Mouse (Mus musculus): ENCODE results near the gene Yipf6. TPM values are rescaled to one million over a fixed set of nuclear protein-coding genes. Genes with fewer than 3 reads are reported as not detected.
A peak's percentile ranks its signal among the peaks of the same experiment; 100 is the strongest.

The Yipf6 gene
- polyA plus RNA-seq, 1 experiment = 23.9 TPM

- Histone ChIP-seq H3K4me1 (ENCODE audit: control insufficient read depth, insufficient read depth, low read length) (no peaks in the 10 kb centered on the region), H3K4me3 (ENCODE audit: control insufficient read depth, low read depth, low read length) (peak overlapping the region; percentile 88), H3K27me3 (ENCODE audit: control insufficient read depth, insufficient read depth, low read length) (no peaks in the 10 kb centered on the region), H3K27ac (ENCODE audit: control insufficient read depth, insufficient read depth, low read depth, low read length) (peak overlapping the region; percentile 92), H3K36me3 (ENCODE audit: control insufficient read depth, insufficient read depth, low read length) (no peaks in the 10 kb centered on the region)
- TF ChIP-seq POLR2A (IDR thresholded peaks at IDR 0.05; ENCODE audit: control insufficient read depth, low read depth, low read length) = 0 out of 2 replicates have a peak, but pooled peaks have one; percentile 12
- no peak for TF ChIP-seq CTCF (IDR thresholded peaks at IDR 0.05; ENCODE audit: control insufficient read depth, insufficient read depth, insufficient replicate concordance, low read depth, low read length)
Measured at GRCm38 (mm10) chrX:98936707-98937554, 815 bp downstream of the Yipf6 start.

DNA sequence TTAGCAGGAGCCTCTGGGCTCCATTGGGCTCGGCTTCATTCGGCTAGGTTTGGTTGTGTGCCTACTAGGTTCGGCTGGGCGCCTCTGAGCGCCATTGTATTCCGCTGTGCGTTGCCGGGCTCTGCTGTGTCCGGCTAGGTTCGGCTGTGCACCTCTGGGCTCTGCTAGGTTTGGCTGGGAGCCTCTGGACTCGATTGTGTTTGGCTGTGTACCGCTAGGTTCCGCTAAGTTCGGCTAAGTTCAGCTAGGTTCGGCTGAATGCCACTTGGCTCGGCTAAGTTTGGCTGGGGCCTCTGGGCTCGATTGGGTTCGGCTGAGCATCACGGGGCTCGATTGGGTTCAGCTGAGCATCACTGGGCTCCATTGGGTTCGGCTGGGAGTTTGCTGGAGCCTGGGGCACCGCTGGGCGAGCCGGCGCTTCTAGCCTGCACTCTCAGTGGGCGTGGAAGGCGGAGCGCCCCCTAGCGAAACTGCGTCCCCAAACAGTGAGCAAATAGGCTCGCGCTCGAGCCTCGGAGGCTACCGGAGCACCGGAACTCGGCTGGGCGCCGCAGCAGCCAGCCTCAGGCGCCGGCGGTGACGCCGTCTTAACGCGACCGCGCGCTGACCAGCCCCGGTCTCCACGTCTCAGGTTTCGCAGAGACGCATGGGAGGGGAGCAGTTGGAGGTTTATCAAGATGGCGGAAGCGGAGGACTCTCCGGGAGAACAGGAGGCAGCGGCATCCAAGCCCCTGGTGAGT is 1.6 kb downstream of the Yipf6 start:
- Histone ChIP-seq H3K36me3 (ENCODE audit: control insufficient read depth, insufficient read depth, low read length) (no peaks in the 10 kb centered on the region), H3K4me1 (ENCODE audit: control insufficient read depth, insufficient read depth, low read length) (no peaks in the 10 kb centered on the region), H3K27ac (ENCODE audit: control insufficient read depth, insufficient read depth, low read depth, low read length) (peak overlapping the region; percentile 92), H3K4me3 (ENCODE audit: control insufficient read depth, low read depth, low read length) (peak overlapping the region; percentile 88), H3K27me3 (ENCODE audit: control insufficient read depth, insufficient read depth, low read length) (no peaks in the 10 kb centered on the region)
- TF ChIP-seq CTCF (IDR thresholded peaks at IDR 0.05; ENCODE audit: control insufficient read depth, insufficient read depth, insufficient replicate concordance, low read depth, low read length) (peak; percentile 65; the same call in 1 of the 2 replicates), POLR2A (IDR thresholded peaks at IDR 0.05; ENCODE audit: control insufficient read depth, low read depth, low read length) (peak; percentile 53)

DNA sequence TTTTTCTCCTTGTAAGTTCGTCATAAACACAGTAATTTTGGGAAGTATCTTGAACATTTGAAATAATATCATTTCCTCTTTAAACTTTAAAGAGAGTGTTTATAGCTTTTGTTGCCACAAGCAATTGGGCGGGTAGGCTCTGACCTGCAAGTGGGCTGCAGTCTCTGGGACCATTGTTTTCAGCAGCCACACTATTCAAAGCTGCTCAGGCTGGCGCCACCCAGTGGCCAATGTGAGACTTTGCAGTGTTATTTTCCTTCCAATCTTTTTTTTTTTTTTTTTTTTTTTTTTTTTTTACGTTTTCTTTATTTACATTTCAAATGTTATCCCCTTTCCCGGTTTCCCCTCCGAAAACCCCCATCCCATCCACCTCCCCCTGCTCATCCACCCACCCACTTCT is 17.8 kb downstream of the Yipf6 start:
- no peak overlapping the region for H3K4me3 ChIP-seq (ENCODE audit: control insufficient read depth, low read depth, low read length)
- no peak overlapping the region for H3K27ac ChIP-seq (ENCODE audit: control insufficient read depth, insufficient read depth, low read depth, low read length)
- TF ChIP-seq POLR2A (IDR thresholded peaks at IDR 0.05; ENCODE audit: control insufficient read depth, low read depth, low read length) = no peak
- peak; percentile 45; the same call in 1 of the 2 replicates for TF ChIP-seq CTCF (IDR thresholded peaks at IDR 0.05; ENCODE audit: control insufficient read depth, insufficient read depth, insufficient replicate concordance, low read depth, low read length)
- no peaks in the 10 kb centered on the region for H3K36me3 ChIP-seq (ENCODE audit: control insufficient read depth, insufficient read depth, low read length)
- H3K27me3 ChIP-seq (ENCODE audit: control insufficient read depth, insufficient read depth, low read length) = no peaks in the 10 kb centered on the region
- no peaks in the 10 kb centered on the region for H3K4me1 ChIP-seq (ENCODE audit: control insufficient read depth, insufficient read depth, low read length)

DNA sequence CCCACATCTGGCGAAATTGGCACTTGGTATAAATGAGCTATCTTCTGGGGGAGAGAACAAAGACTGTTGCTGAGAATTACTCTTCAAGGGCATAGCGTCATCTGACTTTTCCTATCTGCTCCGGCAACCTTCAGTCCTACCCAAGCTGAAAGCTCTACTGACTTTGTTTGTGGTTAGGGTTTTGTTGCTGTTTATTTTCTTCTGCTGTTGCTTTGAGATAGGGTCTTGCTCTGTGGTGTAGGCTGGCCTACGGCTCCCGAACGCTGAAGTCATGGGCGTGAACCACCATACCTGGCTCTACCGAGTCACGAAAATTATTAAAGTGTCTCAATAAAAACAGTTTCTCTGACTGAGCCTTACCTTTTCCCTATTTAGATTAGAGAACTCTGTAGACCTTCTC is 22.2 kb downstream of the Yipf6 start:
- Histone ChIP-seq H3K27ac (ENCODE audit: control insufficient read depth, insufficient read depth, low read depth, low read length) (no peak overlapping the region; the same call in 1 of the 2 replicates), H3K4me1 (ENCODE audit: control insufficient read depth, insufficient read depth, low read length) (no peaks in the 10 kb centered on the region), H3K4me3 (ENCODE audit: control insufficient read depth, low read depth, low read length) (no peak overlapping the region), H3K36me3 (ENCODE audit: control insufficient read depth, insufficient read depth, low read length) (no peaks in the 10 kb centered on the region), H3K27me3 (ENCODE audit: control insufficient read depth, insufficient read depth, low read length) (no peaks in the 10 kb centered on the region)
- TF ChIP-seq CTCF (IDR thresholded peaks at IDR 0.05; ENCODE audit: control insufficient read depth, insufficient read depth, insufficient replicate concordance, low read depth, low read length) (no peak), POLR2A (IDR thresholded peaks at IDR 0.05; ENCODE audit: control insufficient read depth, low read depth, low read length) (no peak)

GRCm38 (mm10) chrX:98959050-98959449 is 22.9 kb downstream of the Yipf6 start:
- no peaks in the 10 kb centered on the region for H3K4me1 ChIP-seq (ENCODE audit: control insufficient read depth, insufficient read depth, low read length)
- no peak for TF ChIP-seq CTCF (IDR thresholded peaks at IDR 0.05; ENCODE audit: control insufficient read depth, insufficient read depth, insufficient replicate concordance, low read depth, low read length)
- TF ChIP-seq POLR2A (IDR thresholded peaks at IDR 0.05; ENCODE audit: control insufficient read depth, low read depth, low read length) = no peak
- H3K4me3 ChIP-seq (ENCODE audit: control insufficient read depth, low read depth, low read length) = no peak overlapping the region
- H3K27me3 ChIP-seq (ENCODE audit: control insufficient read depth, insufficient read depth, low read length) = no peaks in the 10 kb centered on the region
- H3K36me3 ChIP-seq (ENCODE audit: control insufficient read depth, insufficient read depth, low read length) = no peaks in the 10 kb centered on the region
- H3K27ac ChIP-seq (ENCODE audit: control insufficient read depth, insufficient read depth, low read depth, low read length) = 0 out of 2 replicates have a peak overlapping the region, but pooled peaks have one; percentile 8

- Histone ChIP-seq H3K27ac (ENCODE audit: control insufficient read depth, insufficient read depth, low read depth, low read length) (no peak overlapping the region), H3K27me3 (ENCODE audit: control insufficient read depth, insufficient read depth, low read length) (no peaks in the 10 kb centered on the region), H3K4me3 (ENCODE audit: control insufficient read depth, low read depth, low read length) (no peak overlapping the region), H3K36me3 (ENCODE audit: control insufficient read depth, insufficient read depth, low read length) (no peaks in the 10 kb centered on the region), H3K4me1 (ENCODE audit: control insufficient read depth, insufficient read depth, low read length) (no peaks in the 10 kb centered on the region)
- no peak for TF ChIP-seq CTCF (IDR thresholded peaks at IDR 0.05; ENCODE audit: control insufficient read depth, insufficient read depth, insufficient replicate concordance, low read depth, low read length)
Measured at GRCm38 (mm10) chrX:98963742-98964141, 27.6 kb downstream of the Yipf6 start.

DNA sequence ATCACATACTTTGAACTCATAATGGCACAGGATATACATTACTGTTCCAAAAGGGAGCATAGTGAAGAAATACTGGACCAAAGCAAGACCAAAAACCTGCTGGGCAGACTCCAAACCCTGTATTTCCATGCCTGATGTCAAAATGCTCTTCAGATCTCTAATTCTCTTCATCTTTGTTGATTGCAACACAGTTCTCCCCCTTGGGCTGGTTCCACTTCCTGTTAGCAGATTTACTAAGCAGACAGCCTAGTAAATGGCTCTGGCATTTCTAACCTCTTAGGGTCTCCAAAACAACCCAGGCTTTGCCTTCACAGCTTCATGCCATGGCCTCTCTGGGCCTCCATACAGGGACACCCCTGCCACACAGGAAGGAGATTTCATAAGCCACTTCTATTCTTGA is 28.4 kb downstream of the Yipf6 start:
- Histone ChIP-seq H3K36me3 (ENCODE audit: control insufficient read depth, insufficient read depth, low read length) (no peaks in the 10 kb centered on the region), H3K4me3 (ENCODE audit: control insufficient read depth, low read depth, low read length) (no peak overlapping the region), H3K27ac (ENCODE audit: control insufficient read depth, insufficient read depth, low read depth, low read length) (no peak overlapping the region), H3K4me1 (ENCODE audit: control insufficient read depth, insufficient read depth, low read length) (no peaks in the 10 kb centered on the region), H3K27me3 (ENCODE audit: control insufficient read depth, insufficient read depth, low read length) (no peaks in the 10 kb centered on the region)
- TF ChIP-seq CTCF (IDR thresholded peaks at IDR 0.05; ENCODE audit: control insufficient read depth, insufficient read depth, insufficient replicate concordance, low read depth, low read length) = no peak
- TF ChIP-seq POLR2A (IDR thresholded peaks at IDR 0.05; ENCODE audit: control insufficient read depth, low read depth, low read length) = no peak

Measured in testis, adult 2 months (tissue).